Mouse (Mus musculus) embryonic facial prominence, embryonic 14.5 days (tissue): ENCODE measurements at regions not wholly inside any gene's neighbourhood (a gene's known extent, or its start where the extent isn't known, plus 50 kb on each side); places are given as distances from the start of the nearest gene placed in this dataset.

Experiments used
- ATAC-seq: fragments of 200-750 bp; cut with Nextera tagmentation; 2 replicates; pipeline ENCODE4 v1.8.0; 2017; ENCODE audit warnings: low read depth, moderate number of reproducible peaks, moderate TSS enrichment
- DNase-seq: peaks from one replicate; pipeline ENCODE4 v3.0.0-alpha.2; 2015; ENCODE audit warnings: low spot score
- H3K27ac ChIP-seq: fragments of 300-500 bp; sonication (generic); replicated peaks from 2 replicates; pipeline ENCODE4 v1.5.1; 2014; ENCODE audit warnings: low read depth, mild to moderate bottlenecking, low read length, moderate library complexity
- H3K27me3 ChIP-seq: fragments of 300-500 bp; sonication (generic); replicated peaks from 2 replicates; pipeline ENCODE4 v1.6.1; 2014; ENCODE audit warnings: low read length; ENCODE audit not compliant: control insufficient read depth, insufficient read depth
- H3K36me3 ChIP-seq: fragments of 300-500 bp; sonication (generic); 2 replicates; pipeline ENCODE4 v1.6.1; 2014; ENCODE audit warnings: low read length, mixed read lengths; ENCODE audit not compliant: control insufficient read depth, insufficient read depth
- H3K4me1 ChIP-seq: fragments of 300-500 bp; sonication (generic); 2 replicates; pipeline ENCODE4 v1.6.1; 2014; ENCODE audit warnings: antibody characterized with exemption, low read length; ENCODE audit not compliant: control insufficient read depth, insufficient read depth
- H3K4me2 ChIP-seq: fragments of 300-500 bp; sonication (generic); 2 replicates; pipeline ENCODE4 v1.6.1; 2014; ENCODE audit warnings: low read depth, mild to moderate bottlenecking, low read length, moderate library complexity, mixed read lengths
- H3K4me3 ChIP-seq: fragments of 300-500 bp; sonication (generic); 2 replicates; pipeline ENCODE4 v1.5.1; 2014; ENCODE audit warnings: low read depth, mild to moderate bottlenecking, low read length
- H3K9ac ChIP-seq: fragments of 300-500 bp; sonication (generic); 2 replicates; pipeline ENCODE4 v1.6.1; 2014; ENCODE audit warnings: low read depth, mild to moderate bottlenecking, low read length, moderate library complexity, mixed read lengths
- H3K9me3 ChIP-seq: fragments of 300-500 bp; sonication (generic); 2 replicates; pipeline ENCODE4 v1.6.1; 2016; ENCODE audit warnings: low read length; ENCODE audit not compliant: control insufficient read depth
- WGBS: fragments of 180-500 bp; shearing (Covaris S2); extraction: QIAGEN DNeasy Blood & Tissue Kit; methylation state at CpG from one replicate; pipeline ENCODE4 v1.1.7; 2014; 5-methylcytosine and 5-hydroxymethylcytosine counted together

DNA sequence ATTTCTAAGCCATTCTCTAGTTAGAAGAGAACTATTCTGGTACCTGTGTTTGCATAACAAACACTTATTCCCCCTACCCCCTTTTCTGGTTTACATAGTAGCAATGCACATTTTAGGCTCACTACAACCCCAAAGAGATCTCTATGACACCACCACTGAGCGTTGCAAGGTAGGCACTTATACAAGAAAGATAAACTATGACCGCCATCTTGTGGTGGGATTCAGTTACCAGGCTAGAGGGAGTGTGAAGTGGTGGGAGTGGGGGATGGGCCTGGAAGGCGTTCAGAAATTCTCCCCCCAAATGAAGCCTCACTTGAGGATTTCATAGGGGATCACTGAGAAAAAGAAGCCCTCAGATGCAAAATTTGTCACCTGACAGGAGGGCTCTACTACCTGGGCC lies 64.4 kb upstream of the Fst start:
- DNase-seq: peak; percentile 57
- Histone ChIP-seq H3K36me3 (no peaks in the 10 kb centered on the region), H3K27me3 (no peaks in the 10 kb centered on the region), H3K4me3 (no peak overlapping the region), H3K4me2 (no peak overlapping the region), H3K9ac (no peak overlapping the region), H3K27ac (no peak overlapping the region), H3K4me1 (no peaks in the 10 kb centered on the region; the same call in 1 of the 2 replicates), H3K9me3 (no peaks in the 10 kb centered on the region)
- no peak for ATAC-seq
- 22% methylated on average over 3 of the region's 3 CpGs for WGBS

DNA sequence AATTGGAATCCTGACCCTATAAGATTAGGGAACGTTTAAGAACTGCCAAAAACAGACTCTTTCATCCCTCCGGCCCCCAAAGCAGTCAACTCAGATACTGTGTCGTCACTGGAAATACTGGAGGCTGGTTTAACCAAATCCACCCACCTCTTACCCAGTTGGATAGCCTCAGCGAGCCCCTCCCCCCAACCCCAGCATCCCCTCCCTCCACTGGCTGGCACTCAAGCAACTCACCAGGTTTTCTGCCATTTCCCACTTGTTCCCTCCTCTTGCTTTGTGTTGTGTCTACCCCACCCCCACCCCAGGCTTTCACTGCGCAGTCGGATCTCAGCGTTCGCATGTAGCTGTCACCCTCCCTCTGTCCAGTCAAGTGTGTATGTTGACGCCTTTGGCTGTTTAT lies 68.1 kb upstream of the Fst start:
- Histone ChIP-seq H3K4me3 (no peak overlapping the region), H3K4me2 (no peak overlapping the region), H3K27ac (no peak overlapping the region), H3K9me3 (no peaks in the 10 kb centered on the region), H3K4me1 (no peaks in the 10 kb centered on the region; the same call in 1 of the 2 replicates), H3K36me3 (no peaks in the 10 kb centered on the region), H3K27me3 (no peaks in the 10 kb centered on the region), H3K9ac (no peak overlapping the region)
- no peak for ATAC-seq
- DNase-seq: peak; percentile 52
- 38% methylated on average over 9 of the region's 9 CpGs for WGBS

DNA sequence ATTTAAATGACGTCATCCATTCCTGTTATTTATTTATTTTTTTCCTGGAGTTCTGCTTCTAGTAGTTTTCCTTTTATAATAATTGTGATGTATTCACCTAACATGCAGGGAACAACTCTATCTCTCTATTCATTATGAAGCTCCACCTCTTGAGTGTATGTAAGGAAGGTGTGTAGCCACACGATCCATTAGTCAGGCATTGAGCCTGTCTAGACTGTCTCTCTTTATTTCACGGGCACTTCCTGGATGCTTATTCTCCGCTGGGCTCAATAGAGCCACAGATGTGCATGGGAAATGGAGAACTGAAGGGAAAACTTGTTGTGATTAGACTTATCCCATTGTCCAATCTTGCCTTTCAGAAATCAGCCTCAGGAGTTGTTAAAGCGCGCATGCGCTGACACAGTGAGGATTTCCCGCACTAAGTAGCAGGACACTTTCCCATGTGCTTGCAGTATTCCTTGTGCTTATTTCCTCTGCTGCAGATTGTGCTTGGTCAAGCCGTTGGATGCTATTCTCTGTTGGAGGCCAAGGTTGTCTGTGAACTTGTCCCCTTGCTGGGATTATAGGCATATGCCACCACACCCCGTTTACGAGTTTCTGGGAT lies 71.5 kb upstream of the Fst start:
- Histone ChIP-seq H3K27me3 (no peaks in the 10 kb centered on the region), H3K36me3 (no peaks in the 10 kb centered on the region), H3K9me3 (no peaks in the 10 kb centered on the region), H3K4me1 (no peaks in the 10 kb centered on the region; the same call in 1 of the 2 replicates), H3K27ac (no peak overlapping the region), H3K4me2 (no peak overlapping the region), H3K9ac (no peak overlapping the region), H3K4me3 (no peak overlapping the region)
- no peak for DNase-seq
- 83% methylated on average over 11 of the region's 11 CpGs for WGBS
- no peak for ATAC-seq

DNA sequence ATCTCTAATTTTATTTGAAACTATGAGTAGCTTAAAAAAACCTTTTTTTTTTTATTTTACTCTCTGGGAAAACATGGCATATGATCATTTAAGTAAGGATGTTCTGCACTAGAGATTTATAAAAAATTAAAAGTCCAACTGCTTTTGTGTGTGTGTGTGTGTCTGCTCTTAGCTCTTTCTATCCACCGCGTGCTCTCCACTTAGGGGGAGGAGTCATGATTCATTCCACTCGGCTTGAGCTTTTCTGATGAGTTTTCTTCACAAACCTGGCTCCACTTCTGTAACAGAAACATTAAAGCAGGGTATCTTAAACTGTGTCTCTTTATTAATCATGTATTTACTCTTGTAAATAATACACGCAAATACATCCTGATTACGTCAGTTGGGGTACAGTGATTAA lies 73.0 kb upstream of the Fst start:
- 78% methylated on average over 5 of the region's 5 CpGs for WGBS
- no peak overlapping the region for H3K4me3 ChIP-seq
- no peak overlapping the region for H3K27ac ChIP-seq
- H3K9me3 ChIP-seq: no peaks in the 10 kb centered on the region
- no peaks in the 10 kb centered on the region for H3K36me3 ChIP-seq
- DNase-seq (no peak), ATAC-seq (no peak)
- H3K9ac ChIP-seq: no peak overlapping the region
- no peaks in the 10 kb centered on the region; the same call in 1 of the 2 replicates for H3K4me1 ChIP-seq
- H3K4me2 ChIP-seq: no peak overlapping the region
- no peaks in the 10 kb centered on the region for H3K27me3 ChIP-seq

DNA sequence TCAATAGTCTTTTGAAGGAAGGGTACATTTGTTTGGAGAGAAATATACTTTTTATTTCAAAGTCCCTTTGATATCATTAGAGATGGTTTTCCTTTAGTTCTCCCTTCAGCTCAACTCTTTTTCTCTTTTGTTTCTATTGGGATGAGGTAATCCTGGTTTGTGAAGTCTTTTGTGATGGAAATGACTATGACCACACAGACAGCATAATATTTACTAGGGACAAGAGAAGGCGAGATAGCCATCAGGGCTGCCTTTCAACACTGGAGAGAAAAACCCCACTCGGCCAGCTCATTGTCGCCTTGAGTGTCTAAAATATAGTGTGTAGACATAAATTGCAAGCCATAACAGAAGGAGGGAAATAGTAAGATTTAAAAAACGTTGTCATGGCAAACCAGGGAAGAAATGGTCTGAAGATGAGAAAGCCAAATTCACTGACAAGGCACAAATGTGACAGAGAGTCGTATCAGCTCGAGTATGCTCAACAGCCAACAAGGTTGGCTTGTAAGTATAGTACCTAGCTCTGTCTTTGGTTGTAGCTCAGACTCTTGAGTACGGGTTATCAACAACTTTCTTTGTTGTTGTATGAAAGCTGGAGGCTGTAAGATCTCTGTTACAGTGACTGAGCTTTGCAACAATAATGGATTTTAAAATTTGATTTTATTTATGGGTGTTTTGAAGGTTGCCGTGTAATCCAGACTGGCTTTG lies 73.8 kb upstream of the Fst start:
- Histone ChIP-seq H3K4me3 (no peak overlapping the region), H3K4me1 (no peaks in the 10 kb centered on the region), H3K9ac (no peak overlapping the region), H3K9me3 (no peaks in the 10 kb centered on the region), H3K27me3 (no peaks in the 10 kb centered on the region), H3K4me2 (no peak overlapping the region), H3K36me3 (no peaks in the 10 kb centered on the region), H3K27ac (no peak overlapping the region)
- DNase-seq (no peak), ATAC-seq (no peak)
- 83% methylated on average over 8 of the region's 8 CpGs for WGBS

DNA sequence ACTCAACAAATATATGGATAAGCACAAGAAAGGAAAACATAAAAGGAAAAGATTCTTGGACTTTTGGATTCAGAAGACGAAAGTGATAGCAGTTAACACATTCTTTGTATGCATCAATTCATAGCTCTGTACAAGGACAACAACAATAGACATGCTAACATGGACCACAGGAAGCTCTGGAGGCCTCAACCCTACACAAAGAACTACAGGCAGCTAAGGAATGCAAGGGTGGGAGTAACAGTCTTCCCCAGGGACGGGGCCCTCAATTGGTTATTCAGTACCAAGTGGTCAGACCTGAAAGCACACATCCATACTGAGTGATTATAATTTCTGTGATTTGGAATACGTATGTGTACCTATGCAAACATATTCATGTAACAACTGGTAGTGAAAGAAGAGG lies 75.8 kb upstream of the Fst start:
- ATAC-seq (no peak), DNase-seq (no peak)
- 64% methylated on average over 3 of the region's 3 CpGs for WGBS
- Histone ChIP-seq H3K4me1 (no peaks in the 10 kb centered on the region), H3K9ac (no peak overlapping the region), H3K4me2 (no peak overlapping the region), H3K27ac (no peak overlapping the region), H3K9me3 (no peaks in the 10 kb centered on the region), H3K36me3 (no peaks in the 10 kb centered on the region), H3K27me3 (no peaks in the 10 kb centered on the region), H3K4me3 (no peak overlapping the region)

DNA sequence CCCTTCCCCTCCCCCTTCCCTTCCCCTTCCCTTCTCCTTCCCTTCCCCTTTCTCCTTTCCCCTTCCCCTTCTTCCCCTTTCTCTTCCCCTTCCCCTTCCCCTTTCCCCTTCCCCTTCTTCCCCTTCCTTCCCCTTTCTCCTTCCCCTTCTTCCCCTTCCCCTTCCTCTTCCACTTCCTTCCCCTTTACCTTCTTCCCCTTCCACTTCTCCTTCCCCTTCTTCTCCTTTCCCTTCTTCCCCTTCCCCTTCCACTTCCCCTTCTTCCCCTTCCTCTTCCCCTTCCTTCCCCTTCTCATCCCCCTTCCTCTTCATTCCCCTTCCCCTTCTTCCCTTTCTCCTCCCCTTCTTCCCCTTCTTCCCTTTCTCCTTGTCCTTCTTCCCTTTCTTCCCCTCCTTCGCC lies 77.0 kb upstream of the Fst start:
- 84% methylated on average over 1 of the region's 1 CpGs for WGBS
- DNase-seq: no peak
- Histone ChIP-seq H3K9me3 (no peaks in the 10 kb centered on the region), H3K4me3 (no peak overlapping the region), H3K27ac (no peak overlapping the region), H3K36me3 (no peaks in the 10 kb centered on the region), H3K4me2 (no peak overlapping the region), H3K9ac (no peak overlapping the region), H3K27me3 (no peaks in the 10 kb centered on the region), H3K4me1 (no peaks in the 10 kb centered on the region)
- no peak for ATAC-seq

DNA sequence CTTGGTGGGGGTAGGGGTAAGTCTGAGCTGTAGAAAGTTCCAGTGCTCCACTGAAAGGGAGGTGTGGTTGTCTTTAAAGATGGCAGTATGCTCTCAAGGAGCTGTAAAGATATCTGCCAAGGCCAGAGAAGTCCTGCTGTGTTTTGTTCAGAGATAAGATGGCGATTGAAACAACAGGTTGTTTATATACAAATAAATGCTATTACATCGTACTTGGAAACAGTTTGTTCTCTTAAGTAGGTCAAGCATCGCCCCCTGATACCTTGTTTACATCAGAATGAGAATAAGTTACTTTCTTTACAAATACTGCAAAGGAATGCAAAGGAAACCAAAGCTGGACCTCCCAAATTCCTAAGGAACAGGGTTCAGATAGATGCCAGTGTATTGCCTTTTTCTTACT lies 113.0 kb upstream of the Fst start:
- no peaks in the 10 kb centered on the region for H3K36me3 ChIP-seq
- H3K27ac ChIP-seq: no peak overlapping the region
- no peak for DNase-seq
- no peak overlapping the region for H3K4me3 ChIP-seq
- no peaks in the 10 kb centered on the region for H3K4me1 ChIP-seq
- no peak overlapping the region for H3K9ac ChIP-seq
- no peak overlapping the region for H3K4me2 ChIP-seq
- H3K27me3 ChIP-seq: no peaks in the 10 kb centered on the region
- WGBS: 74% methylated on average over 3 of the region's 3 CpGs
- H3K9me3 ChIP-seq: peaks cover 4% of the 10 kb centered on the region; the same call in 1 of the 2 replicates
- ATAC-seq: no peak

DNA sequence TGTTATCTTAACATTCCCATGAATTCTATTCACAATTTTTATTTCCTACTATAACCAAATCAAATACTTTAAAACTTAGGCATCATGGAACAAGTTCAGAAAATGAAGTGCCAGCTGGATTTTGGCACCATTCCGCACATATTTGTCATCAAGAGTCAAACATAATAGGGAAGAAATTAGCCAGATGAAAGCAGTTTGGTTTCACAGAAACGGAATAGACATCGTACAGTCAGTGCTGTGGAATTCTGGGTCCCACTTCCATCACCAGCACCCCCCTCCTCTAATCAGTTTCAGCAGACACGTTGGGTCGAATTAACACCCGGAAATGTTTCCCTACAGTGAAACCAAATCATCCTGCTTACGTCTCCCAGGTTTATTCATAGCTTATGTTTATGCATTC lies 125.8 kb upstream of the Fst start:
- WGBS: 27% methylated on average over 7 of the region's 7 CpGs
- Histone ChIP-seq H3K4me1 (no peaks in the 10 kb centered on the region), H3K27ac (no peak overlapping the region), H3K9ac (no peak overlapping the region), H3K4me3 (no peak overlapping the region), H3K36me3 (no peaks in the 10 kb centered on the region), H3K9me3 (no peaks in the 10 kb centered on the region), H3K4me2 (peak overlapping the region; percentile 21), H3K27me3 (no peaks in the 10 kb centered on the region)
- peak; percentile 59 for DNase-seq
- ATAC-seq: no peak
